Mouse (Mus musculus): ENCODE measurements at regions not wholly inside any gene's neighbourhood (a gene's known extent, or its start where the extent isn't known, plus 50 kb on each side); places are given as distances from the start of the nearest gene placed in this dataset.

DNA sequence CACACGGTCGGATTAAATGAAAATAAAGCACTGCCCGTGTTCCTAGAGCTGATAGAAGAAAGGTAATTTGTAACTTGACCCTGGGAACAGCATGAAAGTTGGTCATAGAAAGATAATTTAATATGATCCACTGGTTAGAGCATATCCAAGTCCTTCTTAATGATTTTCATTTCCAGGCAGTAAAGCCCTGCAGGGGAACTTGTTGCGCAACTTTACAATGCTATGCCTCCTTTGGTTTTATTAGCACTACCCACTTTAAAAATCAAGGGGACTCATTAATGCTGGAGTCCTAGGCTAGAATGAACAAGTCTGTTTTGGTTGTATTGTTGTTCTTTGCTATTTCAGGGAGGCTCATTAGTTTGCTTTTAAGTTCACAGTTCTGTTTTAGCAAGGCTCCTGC, 66.9 kb upstream of the Cerkl start:
- no peak for DNase-seq

DNA sequence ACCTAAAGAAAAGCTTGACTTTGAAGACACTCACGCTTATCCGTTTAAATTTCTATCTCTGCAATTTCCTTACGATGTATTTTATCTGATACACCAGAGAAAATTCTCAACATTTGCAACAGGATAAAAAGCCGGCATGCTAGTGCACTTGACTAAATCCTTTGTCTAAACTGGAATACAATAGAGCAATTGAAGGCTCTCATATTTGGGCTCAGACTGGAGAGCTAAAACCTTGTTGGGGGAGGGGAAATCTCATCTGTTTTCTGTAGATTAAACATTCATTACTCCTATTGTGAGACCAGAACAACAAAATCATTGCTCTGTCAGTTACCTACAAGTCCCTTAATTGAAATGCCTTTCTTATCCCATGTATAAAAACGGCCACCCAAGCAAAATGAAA, 70.9 kb upstream of the Cerkl start:
- TF ChIP-seq POLR2A (IDR thresholded peaks at IDR 0.05; ENCODE audit: borderline replicate concordance, insufficient read depth, low read length) (no peak), CTCF (IDR thresholded peaks at IDR 0.05; ENCODE audit: borderline replicate concordance, insufficient read depth, low read depth, low read length) (no peak)
- H3K27ac ChIP-seq (ENCODE audit: insufficient read depth, low read length) = no peak overlapping the region
- 78% methylated on average over 5 of the region's 5 CpGs for WGBS
- no peak for DNase-seq
- H3K4me1 ChIP-seq (ENCODE audit: control insufficient read depth, insufficient read depth, low read length) = no peaks in the 10 kb centered on the region
- no peak overlapping the region for H3K4me3 ChIP-seq (replicated peaks; ENCODE audit: insufficient read depth, low read depth, low read length)
- no peaks in the 10 kb centered on the region for H3K27me3 ChIP-seq (ENCODE audit: control insufficient read depth, insufficient read depth, low read length)

More for the DNA sequence above, 66.9 kb upstream of the Cerkl start:
- Histone ChIP-seq H3K4me3 (replicated peaks; ENCODE audit: insufficient read depth, low read depth, low read length) (no peak overlapping the region), H3K4me1 (ENCODE audit: control insufficient read depth, insufficient read depth, low read length) (no peaks in the 10 kb centered on the region), H3K27ac (ENCODE audit: insufficient read depth, low read length) (no peak overlapping the region), H3K27me3 (ENCODE audit: control insufficient read depth, insufficient read depth, low read length) (no peaks in the 10 kb centered on the region)
- WGBS = 94% methylated on average over 4 of the region's 4 CpGs
- TF ChIP-seq CTCF (IDR thresholded peaks at IDR 0.05; ENCODE audit: borderline replicate concordance, insufficient read depth, low read depth, low read length) = no peak
- no peak for TF ChIP-seq POLR2A (IDR thresholded peaks at IDR 0.05; ENCODE audit: borderline replicate concordance, insufficient read depth, low read length)

DNA sequence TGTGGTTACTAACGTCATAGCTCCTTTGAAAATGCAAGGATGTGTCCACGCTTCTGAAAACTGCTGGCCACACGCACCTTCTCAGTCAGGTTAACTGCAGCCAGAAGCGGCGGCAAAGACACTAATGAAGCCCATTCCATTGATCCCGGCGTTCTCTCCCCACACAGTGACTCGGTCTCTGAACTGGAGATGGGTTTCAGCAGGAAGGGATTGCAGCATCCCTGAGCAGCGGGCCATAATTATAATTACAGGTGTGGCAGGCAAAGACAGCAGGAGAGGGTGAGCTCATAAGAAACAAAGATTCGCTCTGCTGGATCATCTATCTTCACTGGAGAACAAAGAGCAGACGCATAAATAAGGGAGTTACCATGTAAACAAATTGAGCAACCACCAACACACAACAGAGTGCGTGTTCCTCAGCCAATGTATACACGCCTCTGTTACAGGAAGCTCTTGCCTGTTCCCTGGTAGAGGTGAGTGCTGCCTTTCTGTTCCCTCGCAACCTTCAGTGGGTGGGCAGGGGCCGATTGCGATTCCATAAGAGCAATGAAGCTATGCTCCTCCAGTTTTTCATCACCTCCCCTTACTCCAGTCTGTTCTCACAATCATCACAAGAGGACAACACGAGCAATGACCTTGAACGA, 71.9 kb upstream of the Cerkl start:
- H3K27ac ChIP-seq (ENCODE audit: insufficient read depth, low read length) = no peak overlapping the region
- no peak for DNase-seq
- TF ChIP-seq CTCF (IDR thresholded peaks at IDR 0.05; ENCODE audit: borderline replicate concordance, insufficient read depth, low read depth, low read length) (no peak), POLR2A (IDR thresholded peaks at IDR 0.05; ENCODE audit: borderline replicate concordance, insufficient read depth, low read length) (no peak)
- H3K4me3 ChIP-seq (replicated peaks; ENCODE audit: insufficient read depth, low read depth, low read length) = no peak overlapping the region
- H3K4me1 ChIP-seq (ENCODE audit: control insufficient read depth, insufficient read depth, low read length) = no peaks in the 10 kb centered on the region
- no peaks in the 10 kb centered on the region for H3K27me3 ChIP-seq (ENCODE audit: control insufficient read depth, insufficient read depth, low read length)
- 86% methylated on average over 18 of the region's 18 CpGs for WGBS

DNA sequence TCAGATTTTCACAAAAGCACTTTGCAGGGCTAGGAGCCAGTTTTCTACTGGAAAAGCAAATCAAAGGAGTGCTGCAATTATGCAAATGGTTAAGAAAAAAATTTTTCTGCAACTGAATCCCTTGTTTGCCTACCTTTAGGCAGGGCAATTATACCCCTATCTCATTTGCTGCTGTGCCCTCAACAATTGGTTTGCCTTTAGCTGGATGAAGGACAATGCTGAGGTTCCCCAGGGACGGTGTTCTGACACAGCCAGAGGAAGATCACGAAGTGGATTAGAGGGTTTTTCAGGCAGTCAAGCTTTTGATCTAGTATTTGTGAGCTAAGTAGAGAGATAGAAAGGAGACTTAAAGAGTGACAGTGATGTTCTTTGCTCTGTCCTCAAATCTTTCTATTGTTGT, 72.6 kb upstream of the Cerkl start:
- Histone ChIP-seq H3K27me3 (ENCODE audit: control insufficient read depth, insufficient read depth, low read length) (no peaks in the 10 kb centered on the region), H3K4me3 (replicated peaks; ENCODE audit: insufficient read depth, low read depth, low read length) (no peak overlapping the region), H3K27ac (ENCODE audit: insufficient read depth, low read length) (no peak overlapping the region), H3K4me1 (ENCODE audit: control insufficient read depth, insufficient read depth, low read length) (no peaks in the 10 kb centered on the region)
- WGBS = 57% methylated on average over 2 of the region's 2 CpGs
- no peak for TF ChIP-seq CTCF (IDR thresholded peaks at IDR 0.05; ENCODE audit: borderline replicate concordance, insufficient read depth, low read depth, low read length)
- TF ChIP-seq POLR2A (IDR thresholded peaks at IDR 0.05; ENCODE audit: borderline replicate concordance, insufficient read depth, low read length) = no peak
- no peak for DNase-seq

DNA sequence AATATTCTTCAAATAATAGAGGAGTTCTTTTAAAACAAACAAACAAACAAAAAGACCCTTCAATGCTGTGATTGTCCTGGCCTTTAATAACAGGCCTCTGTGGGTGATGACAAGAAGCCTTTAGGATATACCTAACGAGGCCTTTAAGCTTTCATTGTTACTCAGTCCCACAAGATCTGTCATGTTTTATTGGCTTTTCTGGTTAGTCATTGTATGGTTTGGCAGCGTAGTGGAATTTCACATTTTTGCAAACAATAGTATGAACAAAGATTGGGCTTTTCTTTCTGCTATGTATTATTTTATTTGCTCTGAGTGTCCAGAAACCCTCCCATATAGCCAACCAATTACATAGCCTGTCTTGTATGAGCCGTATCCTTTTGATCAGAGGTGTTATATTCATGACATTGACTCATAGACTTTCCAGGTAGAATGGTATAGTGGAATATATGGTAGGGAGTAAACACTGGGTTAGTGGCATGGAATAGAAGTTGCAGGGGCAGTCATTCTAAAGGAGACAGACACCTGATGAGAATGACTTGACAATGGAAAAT, 76.1 kb upstream of the Cerkl start:
- 91% methylated on average over 3 of the region's 3 CpGs for WGBS
- Histone ChIP-seq H3K27me3 (ENCODE audit: control insufficient read depth, insufficient read depth, low read length) (no peaks in the 10 kb centered on the region), H3K4me1 (ENCODE audit: control insufficient read depth, insufficient read depth, low read length) (peaks cover 4% of the 10 kb centered on the region; the same call in 1 of the 2 replicates), H3K4me3 (replicated peaks; ENCODE audit: insufficient read depth, low read depth, low read length) (no peak overlapping the region), H3K27ac (ENCODE audit: insufficient read depth, low read length) (no peak overlapping the region)
- no peak for DNase-seq
- no peak for TF ChIP-seq CTCF (IDR thresholded peaks at IDR 0.05; ENCODE audit: borderline replicate concordance, insufficient read depth, low read depth, low read length)
- TF ChIP-seq POLR2A (IDR thresholded peaks at IDR 0.05; ENCODE audit: borderline replicate concordance, insufficient read depth, low read length) = no peak

DNA sequence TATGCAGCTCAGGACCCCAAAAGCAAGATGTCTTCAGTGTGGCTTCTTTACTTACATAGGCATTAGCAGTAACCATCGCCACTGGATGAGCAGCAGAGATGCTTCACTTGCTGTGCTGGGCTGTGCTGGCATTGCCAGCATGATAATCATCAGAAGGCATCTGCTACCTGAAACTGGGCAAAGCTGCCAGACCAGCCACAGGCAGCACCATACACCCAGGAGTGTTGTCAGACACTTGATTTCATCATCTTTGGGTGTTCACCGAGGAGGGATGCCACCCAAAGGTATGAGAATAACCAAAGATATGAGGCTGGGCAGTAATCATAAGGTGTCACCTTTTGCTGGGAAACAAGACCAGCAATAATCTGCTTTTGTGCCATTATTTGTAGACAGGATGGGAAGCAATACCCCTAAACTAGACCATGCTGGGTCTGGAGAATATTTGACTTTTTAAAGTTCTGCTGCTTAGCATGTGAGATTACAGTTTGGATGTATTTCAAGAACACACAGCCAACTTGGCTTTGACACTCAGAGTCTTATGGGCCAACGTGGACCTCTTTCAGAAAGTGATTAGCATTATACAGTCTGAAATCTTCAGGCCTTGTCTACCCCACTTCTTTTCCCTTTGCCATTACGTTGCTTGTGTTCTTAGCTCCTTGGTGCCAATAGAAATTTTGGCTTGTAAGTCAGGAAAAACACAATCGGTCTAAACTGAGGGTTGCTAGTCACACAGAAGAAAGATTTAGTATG, 80.7 kb upstream of the Cerkl start:
- H3K27me3 ChIP-seq (ENCODE audit: control insufficient read depth, insufficient read depth, low read length) = no peaks in the 10 kb centered on the region
- H3K4me3 ChIP-seq (replicated peaks; ENCODE audit: insufficient read depth, low read depth, low read length) = no peak overlapping the region
- DNase-seq = peak; percentile 18 to 34
- no peak overlapping the region for H3K27ac ChIP-seq (ENCODE audit: insufficient read depth, low read length)
- TF ChIP-seq POLR2A (IDR thresholded peaks at IDR 0.05; ENCODE audit: borderline replicate concordance, insufficient read depth, low read length) (no peak), CTCF (IDR thresholded peaks at IDR 0.05; ENCODE audit: borderline replicate concordance, insufficient read depth, low read depth, low read length) (no peak)
- WGBS = 29% methylated on average over 5 of the region's 5 CpGs
- peaks cover 4% of the 10 kb centered on the region; the same call in 1 of the 2 replicates for H3K4me1 ChIP-seq (ENCODE audit: control insufficient read depth, insufficient read depth, low read length)

DNA sequence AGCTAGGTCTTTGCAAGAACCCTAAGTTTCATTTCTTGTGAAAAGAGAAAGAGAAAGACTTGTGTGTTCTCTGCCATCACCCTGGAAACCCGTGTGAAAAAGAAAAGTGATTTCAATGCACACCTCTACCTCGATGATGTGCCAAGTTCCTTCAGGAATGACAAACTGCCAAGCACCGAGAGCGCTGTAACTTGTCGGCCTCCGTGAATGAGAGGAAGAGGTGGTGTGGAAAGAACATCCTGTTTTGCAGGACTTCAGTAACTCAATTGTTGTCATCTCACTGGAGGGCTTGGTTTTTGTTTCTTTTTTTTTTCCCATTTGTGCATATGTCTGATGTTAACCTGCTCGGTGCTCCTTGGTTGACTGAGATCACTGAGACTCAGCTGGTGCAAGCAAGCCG, 83.8 kb upstream of the Cerkl start:
- no peak for TF ChIP-seq CTCF (IDR thresholded peaks at IDR 0.05; ENCODE audit: borderline replicate concordance, insufficient read depth, low read depth, low read length)
- no peak for TF ChIP-seq POLR2A (IDR thresholded peaks at IDR 0.05; ENCODE audit: borderline replicate concordance, insufficient read depth, low read length)
- 84% methylated on average over 8 of the region's 8 CpGs for WGBS
- no peak for DNase-seq
- peaks cover 4% of the 10 kb centered on the region; the same call in 1 of the 2 replicates for H3K4me1 ChIP-seq (ENCODE audit: control insufficient read depth, insufficient read depth, low read length)
- H3K27me3 ChIP-seq (ENCODE audit: control insufficient read depth, insufficient read depth, low read length) = no peaks in the 10 kb centered on the region
- H3K27ac ChIP-seq (ENCODE audit: insufficient read depth, low read length) = no peak overlapping the region
- no peak overlapping the region for H3K4me3 ChIP-seq (replicated peaks; ENCODE audit: insufficient read depth, low read depth, low read length)
